Mouse (Mus musculus): Measurements from ENCODE around the gene Tnip2. TPM values are rescaled to one million over a fixed set of nuclear protein-coding genes. Genes with fewer than 3 reads are reported as not detected.
A peak's percentile ranks its signal among the peaks of the same experiment; 100 is the strongest.

Tnip2 gene
- polyA plus RNA-seq, 1 experiment from 2014 or later, result 14.8 TPM

DNA sequence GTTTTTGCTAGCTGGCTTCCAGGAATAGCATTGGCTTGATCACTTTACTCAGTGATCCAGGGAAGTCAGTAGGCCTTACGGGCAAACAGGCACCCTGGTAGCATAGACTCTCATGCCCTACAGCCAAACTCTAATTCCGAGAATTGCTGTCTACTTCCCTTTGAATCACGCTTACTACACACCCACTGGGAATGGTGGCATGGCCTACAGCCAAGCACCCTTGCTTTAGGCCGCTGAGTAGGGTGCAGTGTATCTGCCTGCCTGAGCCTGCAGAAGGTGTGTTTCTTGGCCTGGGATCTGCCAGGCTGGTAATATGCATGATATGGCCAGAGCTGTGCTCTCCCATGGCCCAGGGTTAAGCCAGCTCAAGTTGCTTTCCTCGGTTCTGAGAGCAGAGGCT lies 14.9 kb upstream of the Tnip2 start:
- Histone ChIP-seq H3K27ac (replicated peaks; ENCODE audit: low read depth, low read length) (no peak overlapping the region), H3K4me1 (ENCODE audit: control insufficient read depth, insufficient read depth, low read length) (no peaks in the 10 kb centered on the region), H3K9ac (ENCODE audit: low read depth, low read length) (no peak overlapping the region), H3K9me3 (ENCODE audit: control insufficient read depth, low read length) (no peaks in the 10 kb centered on the region), H3K4me2 (ENCODE audit: low read depth, low read length) (no peak overlapping the region), H3K27me3 (replicated peaks; ENCODE audit: control insufficient read depth, insufficient read depth, low read length) (no peaks in the 10 kb centered on the region), H3K36me3 (ENCODE audit: control insufficient read depth, insufficient read depth, low read length) (no peaks in the 10 kb centered on the region), H3K4me3 (ENCODE audit: low read depth, low read length) (no peak overlapping the region)
- WGBS, result 64% methylated on average over 5 of the region's 5 CpGs
- ATAC-seq (ENCODE audit: low read depth) (no peak), DNase-seq (ENCODE audit: low spot score) (no peak)

DNA sequence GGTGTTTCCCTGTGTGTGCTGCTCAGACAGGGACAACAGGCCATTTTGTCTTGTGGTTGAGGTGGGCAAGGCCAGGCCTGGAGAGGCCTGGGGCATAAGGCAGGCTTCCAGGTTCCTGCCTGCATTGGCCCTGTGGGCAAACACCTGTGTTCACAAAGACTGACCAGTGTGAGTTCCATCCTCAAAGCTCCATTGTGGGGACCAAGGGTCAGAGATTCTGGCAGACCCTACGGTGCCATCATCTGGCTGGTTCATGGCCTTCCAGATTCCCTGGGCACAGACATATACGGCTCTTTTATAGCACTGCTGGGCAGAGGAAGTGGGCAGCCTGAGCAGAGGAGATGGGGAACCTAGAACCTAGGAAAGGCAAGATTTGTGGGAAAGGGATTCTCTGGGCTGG lies 13.6 kb upstream of the Tnip2 start:
- Histone ChIP-seq H3K27ac (replicated peaks; ENCODE audit: low read depth, low read length) (no peak overlapping the region), H3K4me2 (ENCODE audit: low read depth, low read length) (no peak overlapping the region), H3K4me3 (ENCODE audit: low read depth, low read length) (no peak overlapping the region), H3K36me3 (ENCODE audit: control insufficient read depth, insufficient read depth, low read length) (no peaks in the 10 kb centered on the region), H3K9me3 (ENCODE audit: control insufficient read depth, low read length) (no peaks in the 10 kb centered on the region), H3K9ac (ENCODE audit: low read depth, low read length) (no peak overlapping the region), H3K27me3 (replicated peaks; ENCODE audit: control insufficient read depth, insufficient read depth, low read length) (no peaks in the 10 kb centered on the region), H3K4me1 (ENCODE audit: control insufficient read depth, insufficient read depth, low read length) (no peaks in the 10 kb centered on the region)
- 77% methylated on average over 2 of the region's 2 CpGs for WGBS
- ATAC-seq (ENCODE audit: low read depth), result no peak
- no peak for DNase-seq (ENCODE audit: low spot score)

DNA sequence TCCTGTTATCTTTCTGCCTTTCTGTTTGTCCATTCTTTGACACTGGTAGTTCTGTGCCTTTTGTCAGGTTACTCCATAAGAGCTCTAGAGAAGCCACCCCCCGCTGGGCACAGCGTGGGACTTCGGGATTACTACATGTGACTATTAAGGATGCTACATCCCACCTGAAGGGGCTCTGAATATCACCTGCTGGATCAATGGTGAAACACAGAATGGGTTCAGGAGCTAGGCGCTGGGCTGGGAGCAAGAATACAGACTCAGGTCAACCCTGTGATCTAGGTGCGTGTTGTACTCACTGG lies 12.6 kb upstream of the Tnip2 start:
- 45% methylated on average over 5 of the region's 5 CpGs for WGBS
- H3K4me2 ChIP-seq (ENCODE audit: low read depth, low read length), result peak overlapping the region; percentile 75; the same call in 1 of the 2 replicates
- H3K9ac ChIP-seq (ENCODE audit: low read depth, low read length), result no peak overlapping the region
- no peaks in the 10 kb centered on the region for H3K4me1 ChIP-seq (ENCODE audit: control insufficient read depth, insufficient read depth, low read length)
- no peaks in the 10 kb centered on the region for H3K9me3 ChIP-seq (ENCODE audit: control insufficient read depth, low read length)
- no peak overlapping the region for H3K27ac ChIP-seq (replicated peaks; ENCODE audit: low read depth, low read length)
- ATAC-seq (ENCODE audit: low read depth), result no peak
- H3K4me3 ChIP-seq (ENCODE audit: low read depth, low read length), result no peak overlapping the region; the same call in 1 of the 2 replicates
- no peaks in the 10 kb centered on the region for H3K36me3 ChIP-seq (ENCODE audit: control insufficient read depth, insufficient read depth, low read length)
- H3K27me3 ChIP-seq (replicated peaks; ENCODE audit: control insufficient read depth, insufficient read depth, low read length), result no peaks in the 10 kb centered on the region
- DNase-seq (ENCODE audit: low spot score), result no peak

- Histone ChIP-seq H3K4me2 (ENCODE audit: low read depth, low read length) (peak within 1 kb of the TSS; percentile 75), H3K27ac (replicated peaks; ENCODE audit: low read depth, low read length) (no peak within 1 kb of the TSS), H3K9me3 (ENCODE audit: control insufficient read depth, low read length) (no peaks in the 10 kb centered on the region), H3K4me1 (ENCODE audit: control insufficient read depth, insufficient read depth, low read length) (no peaks in the 10 kb centered on the region), H3K4me3 (ENCODE audit: low read depth, low read length) (peak within 1 kb of the TSS; percentile 53), H3K36me3 (ENCODE audit: control insufficient read depth, insufficient read depth, low read length) (no peaks in the 10 kb centered on the region), H3K27me3 (replicated peaks; ENCODE audit: control insufficient read depth, insufficient read depth, low read length) (no peaks in the 10 kb centered on the region), H3K9ac (ENCODE audit: low read depth, low read length) (peak within 1 kb of the TSS; percentile 58)
- ATAC-seq (ENCODE audit: low read depth) (peak; percentile 97), DNase-seq (ENCODE audit: low spot score) (peak; percentile 92)
- WGBS, result 5% methylated on average over 21 of the region's 38 CpGs
These were observed 12.1 kb upstream of the Tnip2 start, which contains the start of gene Sh3bp2 for GRCm38 (mm10) chr5:34525663-34526476. TSS of gene Sh3bp2 (plus strand) at chr5:34525838.

DNA sequence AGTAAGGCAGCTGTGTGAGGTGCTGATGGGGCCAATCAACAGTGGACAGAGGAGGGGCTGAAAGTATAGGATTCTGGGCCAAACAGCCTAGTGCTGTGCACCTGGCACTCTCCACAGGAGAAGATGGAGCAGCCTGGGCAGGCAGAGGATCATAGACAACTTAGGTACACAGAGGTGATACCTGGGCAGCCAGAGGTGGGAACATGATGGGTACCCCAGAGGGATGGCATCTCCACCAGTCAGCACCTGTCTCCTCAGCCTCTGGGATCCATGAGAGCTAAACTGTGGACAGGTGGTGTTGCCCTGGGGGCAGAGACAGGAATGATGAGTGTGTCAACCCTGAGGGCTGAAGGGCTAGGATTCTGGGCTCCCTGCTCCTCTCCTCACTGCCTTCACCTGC lies 10.7 kb upstream of the Tnip2 start:
- Histone ChIP-seq H3K4me2 (ENCODE audit: low read depth, low read length) (no peak overlapping the region), H3K9me3 (ENCODE audit: control insufficient read depth, low read length) (no peaks in the 10 kb centered on the region), H3K27me3 (replicated peaks; ENCODE audit: control insufficient read depth, insufficient read depth, low read length) (no peaks in the 10 kb centered on the region), H3K9ac (ENCODE audit: low read depth, low read length) (no peak overlapping the region), H3K36me3 (ENCODE audit: control insufficient read depth, insufficient read depth, low read length) (no peaks in the 10 kb centered on the region), H3K4me3 (ENCODE audit: low read depth, low read length) (no peak overlapping the region), H3K27ac (replicated peaks; ENCODE audit: low read depth, low read length) (no peak overlapping the region), H3K4me1 (ENCODE audit: control insufficient read depth, insufficient read depth, low read length) (no peaks in the 10 kb centered on the region)
- DNase-seq (ENCODE audit: low spot score) (no peak), ATAC-seq (ENCODE audit: low read depth) (no peak)

DNA sequence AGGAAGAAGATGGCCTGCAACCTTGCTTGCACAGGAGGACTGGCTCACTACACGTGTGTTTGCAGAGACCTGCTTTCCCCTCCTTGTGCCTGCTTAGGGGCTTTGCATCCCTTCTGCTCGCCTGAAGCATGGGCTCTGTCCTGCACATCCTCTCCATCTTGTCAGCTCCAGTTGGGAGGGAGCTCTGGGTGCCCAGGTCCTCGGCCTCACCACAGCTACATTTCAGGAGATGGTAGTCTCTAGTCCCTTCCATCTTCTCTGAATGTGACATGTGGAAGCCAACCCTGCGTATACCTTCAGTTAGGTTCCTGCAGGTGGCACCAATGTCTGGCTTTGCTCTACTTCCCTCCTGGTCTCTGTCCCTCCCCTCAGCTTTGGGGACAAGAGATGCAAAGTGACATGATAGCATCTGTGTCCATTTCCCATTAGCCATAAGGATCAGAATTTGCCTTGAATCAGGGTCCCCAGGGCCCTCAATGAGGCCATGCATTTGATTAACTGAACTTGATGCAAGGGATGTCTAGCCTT lies 10.2 kb upstream of the Tnip2 start:
- no peak overlapping the region for H3K9ac ChIP-seq (ENCODE audit: low read depth, low read length)

DNA sequence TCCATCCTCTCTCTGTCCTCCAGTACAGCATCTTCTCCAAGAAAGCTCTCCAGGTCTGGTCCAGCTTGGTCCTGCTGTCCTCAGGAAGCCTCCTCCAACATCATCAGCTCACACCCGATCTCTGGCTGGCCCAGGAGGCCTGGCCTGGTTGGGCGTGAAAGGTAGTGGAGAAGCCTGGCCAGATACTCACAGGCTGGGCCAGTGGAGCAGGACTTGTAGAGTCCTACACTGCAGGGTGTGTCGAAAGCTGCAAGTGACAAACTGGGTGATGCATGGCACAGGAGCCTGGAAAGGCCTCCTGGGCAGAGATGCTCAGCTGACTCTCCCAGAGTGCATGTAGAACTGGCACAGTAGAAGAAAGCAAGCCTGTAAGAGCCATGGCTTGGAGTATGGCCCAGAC lies 7.5 kb upstream of the Tnip2 start:
- H3K36me3 ChIP-seq (ENCODE audit: control insufficient read depth, insufficient read depth, low read length), result no peaks in the 10 kb centered on the region
- WGBS, result 88% methylated on average over 3 of the region's 3 CpGs
- ATAC-seq (ENCODE audit: low read depth), result no peak

More for the DNA sequence above, 10.2 kb upstream of the Tnip2 start:
- Histone ChIP-seq H3K4me1 (ENCODE audit: control insufficient read depth, insufficient read depth, low read length) (no peaks in the 10 kb centered on the region), H3K36me3 (ENCODE audit: control insufficient read depth, insufficient read depth, low read length) (no peaks in the 10 kb centered on the region), H3K4me3 (ENCODE audit: low read depth, low read length) (no peak overlapping the region), H3K27me3 (replicated peaks; ENCODE audit: control insufficient read depth, insufficient read depth, low read length) (no peaks in the 10 kb centered on the region), H3K27ac (replicated peaks; ENCODE audit: low read depth, low read length) (no peak overlapping the region), H3K9me3 (ENCODE audit: control insufficient read depth, low read length) (no peaks in the 10 kb centered on the region), H3K4me2 (ENCODE audit: low read depth, low read length) (no peak overlapping the region)
- DNase-seq (ENCODE audit: low spot score) (no peak), ATAC-seq (ENCODE audit: low read depth) (no peak)
- WGBS, result 61% methylated on average over 4 of the region's 4 CpGs

DNA sequence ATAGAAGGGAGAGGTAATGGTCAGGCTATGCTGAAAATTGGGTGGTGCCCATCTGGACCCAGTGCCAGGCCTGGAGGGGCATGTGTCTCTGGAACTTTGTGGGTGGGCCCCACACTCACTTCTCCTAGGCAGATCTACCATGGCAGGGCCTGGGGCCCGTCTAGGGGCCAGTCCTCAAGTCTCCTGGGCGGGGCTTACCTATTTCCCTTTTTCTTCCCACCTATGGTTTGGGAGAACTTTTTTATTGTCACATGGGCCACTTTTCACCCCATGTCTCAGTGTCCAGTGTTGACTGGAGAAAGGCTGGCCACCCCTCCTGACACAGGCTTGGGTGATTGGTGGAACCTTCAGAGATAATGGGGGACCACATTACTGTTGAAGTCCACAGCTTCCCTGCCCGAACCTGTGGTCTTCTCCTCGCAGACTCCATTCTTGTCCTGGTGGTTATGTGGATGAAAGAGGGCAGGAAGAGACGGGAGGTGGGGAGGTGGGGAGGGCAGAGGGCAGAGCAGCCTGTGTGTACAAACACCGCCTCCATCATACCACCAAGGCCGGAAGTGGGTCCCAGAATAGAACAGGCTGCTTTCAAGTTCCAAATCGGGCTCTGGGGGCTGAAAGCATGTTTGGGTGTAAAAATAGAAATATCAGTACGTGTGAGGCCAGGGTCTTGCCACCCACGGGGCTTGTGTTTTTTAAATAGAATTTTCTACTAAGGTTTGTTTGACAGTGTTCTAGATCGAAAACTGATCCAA lies 6.8 kb upstream of the Tnip2 start:
- Histone ChIP-seq H3K27me3 (replicated peaks; ENCODE audit: control insufficient read depth, insufficient read depth, low read length) (no peaks in the 10 kb centered on the region), H3K9ac (ENCODE audit: low read depth, low read length) (no peak overlapping the region), H3K4me1 (ENCODE audit: control insufficient read depth, insufficient read depth, low read length) (no peaks in the 10 kb centered on the region), H3K9me3 (ENCODE audit: control insufficient read depth, low read length) (no peaks in the 10 kb centered on the region), H3K36me3 (ENCODE audit: control insufficient read depth, insufficient read depth, low read length) (no peaks in the 10 kb centered on the region), H3K4me2 (ENCODE audit: low read depth, low read length) (no peak overlapping the region), H3K27ac (replicated peaks; ENCODE audit: low read depth, low read length) (no peak overlapping the region), H3K4me3 (ENCODE audit: low read depth, low read length) (no peak overlapping the region)
- 60% methylated on average over 10 of the region's 11 CpGs for WGBS
- DNase-seq (ENCODE audit: low spot score), result no peak
- no peak for ATAC-seq (ENCODE audit: low read depth)

More for the DNA sequence above, 7.5 kb upstream of the Tnip2 start:
- H3K4me3 ChIP-seq (ENCODE audit: low read depth, low read length), result no peak overlapping the region
- no peak overlapping the region for H3K4me2 ChIP-seq (ENCODE audit: low read depth, low read length)
- no peak overlapping the region for H3K9ac ChIP-seq (ENCODE audit: low read depth, low read length)
- no peaks in the 10 kb centered on the region for H3K4me1 ChIP-seq (ENCODE audit: control insufficient read depth, insufficient read depth, low read length)
- no peaks in the 10 kb centered on the region for H3K9me3 ChIP-seq (ENCODE audit: control insufficient read depth, low read length)
- no peak overlapping the region for H3K27ac ChIP-seq (replicated peaks; ENCODE audit: low read depth, low read length)
- DNase-seq (ENCODE audit: low spot score), result no peak
- no peaks in the 10 kb centered on the region for H3K27me3 ChIP-seq (replicated peaks; ENCODE audit: control insufficient read depth, insufficient read depth, low read length)

Data from embryonic facial prominence, embryonic 14.5 days (tissue).